Comparison of ENCODE assay signal across 23 mouse cellular contexts in the genomic region with DNA sequence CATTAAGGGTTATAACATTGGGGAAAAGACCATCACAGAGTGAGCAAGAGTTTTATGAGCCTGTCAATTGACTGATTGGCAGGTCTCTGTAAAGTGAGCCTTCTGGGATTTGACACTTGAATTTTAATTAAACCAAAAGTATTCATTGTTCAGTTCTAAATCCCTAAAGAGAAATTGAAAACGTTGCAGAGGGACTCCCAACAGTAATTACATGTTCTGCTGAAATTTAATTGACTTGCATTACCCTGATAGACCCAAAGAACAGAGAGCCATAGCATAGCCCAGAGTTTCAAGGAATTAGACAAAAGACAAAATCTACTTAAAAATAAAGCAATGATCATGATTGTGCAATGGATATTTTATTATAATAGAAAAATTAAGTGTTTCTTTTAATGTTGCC.
A peak's percentile ranks its signal among the peaks of the same experiment; 100 is the strongest.
DNase-seq lines count a peak whose midpoint lies in the region; ATAC-seq lines count a peak whose summit lies in the region.
"Had no signal": no experiment of that assay in that cellular context is flagged by ENCODE, and none has a peak within 500 bp of the region (broad histone marks: within the 10 kb centered on the region; RNA-seq: fewer than 3 reads in every experiment).

No protein-coding gene starts in this region.

- H3K4me2 ChIP-seq in hindbrain, embryonic 13.5 days: no peak overlapping the region
- H3K4me2 ChIP-seq in hindbrain, embryonic 16.5 days (ENCODE audit: low read length): no peak overlapping the region
- no peak overlapping the region for H3K4me2 ChIP-seq in midbrain, embryonic 12.5 days (replicated peaks)
- H3K4me2 ChIP-seq in midbrain, embryonic 13.5 days (replicated peaks): no peak overlapping the region
- H3K4me2 ChIP-seq in neural tube, embryonic 12.5 days (replicated peaks): no peak overlapping the region
- no peak overlapping the region for H3K4me2 ChIP-seq in neural tube, embryonic 15.5 days
- no peak overlapping the region for H3K4me2 ChIP-seq in neural tube, embryonic 14.5 days (ENCODE audit: low read depth, low read length)
- H3K4me2 ChIP-seq: embryonic facial prominence, embryonic 12.5 days; forebrain, embryonic 12.5 days; heart, embryonic 11.5 days had no signal

- no peak overlapping the region for H3K4me3 ChIP-seq in hindbrain, embryonic 13.5 days
- H3K4me3 ChIP-seq in hindbrain, embryonic 16.5 days (ENCODE audit: low read length): no peak overlapping the region
- no peak overlapping the region for H3K4me3 ChIP-seq in midbrain, embryonic 12.5 days
- no peak overlapping the region for H3K4me3 ChIP-seq in midbrain, embryonic 13.5 days (replicated peaks)
- H3K4me3 ChIP-seq in neural tube, embryonic 12.5 days: no peak overlapping the region
- no peak overlapping the region for H3K4me3 ChIP-seq in neural tube, embryonic 15.5 days (replicated peaks)
- H3K4me3 ChIP-seq in neural tube, embryonic 14.5 days (ENCODE audit: low read depth, low read length): no peak overlapping the region
- H3K4me3 ChIP-seq: embryonic facial prominence, embryonic 12.5 days; erythroblast, embryonic 14.5 days; forebrain, embryonic 12.5 days; gastrocnemius, adult 2 months had no signal

- H3K9ac ChIP-seq in hindbrain, embryonic 13.5 days: no peak overlapping the region
- H3K9ac ChIP-seq in hindbrain, embryonic 16.5 days (ENCODE audit: low read depth, low read length): no peak overlapping the region
- H3K9ac ChIP-seq in midbrain, embryonic 12.5 days (replicated peaks): no peak overlapping the region
- H3K9ac ChIP-seq in midbrain, embryonic 13.5 days (replicated peaks): no peak overlapping the region
- no peak overlapping the region for H3K9ac ChIP-seq in neural tube, embryonic 12.5 days
- H3K9ac ChIP-seq in neural tube, embryonic 15.5 days (replicated peaks): no peak overlapping the region
- H3K9ac ChIP-seq in neural tube, embryonic 14.5 days (replicated peaks; ENCODE audit: low read depth, low read length): no peak overlapping the region
- H3K9ac ChIP-seq: embryonic facial prominence, embryonic 12.5 days; forebrain, embryonic 12.5 days had no signal

- ATAC-seq in hindbrain, embryonic 13.5 days (ENCODE audit: low FRiP score): peak; percentile 54; the same call in 1 of the 2 replicates
- no peak for ATAC-seq in hindbrain, embryonic 16.5 days
- ATAC-seq in midbrain, embryonic 12.5 days (ENCODE audit: low FRiP score, low read depth): 0 out of 2 replicates have a peak, but pooled peaks have one; percentile 34
- no peak for ATAC-seq in midbrain, embryonic 13.5 days
- peak; percentile 53; the same call in 1 of the 2 replicates for ATAC-seq in neural tube, embryonic 12.5 days (ENCODE audit: low FRiP score, low read depth)
- ATAC-seq in neural tube, embryonic 15.5 days (ENCODE audit: low FRiP score): no peak
- ATAC-seq in neural tube, embryonic 14.5 days (ENCODE audit: low read depth): peak; percentile 82; the same call in 1 of the 2 replicates
- ATAC-seq: activated CD4-positive, CD25-positive, alpha-beta regulatory T cell, adult 4 months; CD4-positive, CD25-positive, alpha-beta regulatory T cell, adult 4 months; forebrain, embryonic 16.5 days had no signal

- no peak for DNase-seq in T-cell, adult 2 months (ENCODE audit: low spot score)
- DNase-seq: adrenal gland, adult 8-10 months; adrenal gland, postnatal 25 days; cerebellum, adult 18-20 months; cerebellum, adult 9-10 months; cerebellum, postnatal 14 days; gastrocnemius, adult 2 months; gastrocnemius, postnatal 14 days; heart, adult 11 months had no signal

- WGBS in hindbrain, embryonic 13.5 days: 19% methylated on average over 1 of the region's 1 CpGs
- WGBS in hindbrain, embryonic 16.5 days: 11% methylated on average over 1 of the region's 1 CpGs
- WGBS in midbrain, embryonic 12.5 days: 22% methylated on average over 1 of the region's 1 CpGs
- WGBS in midbrain, embryonic 13.5 days: 7% methylated on average over 1 of the region's 1 CpGs
- WGBS in neural tube, embryonic 12.5 days: 29% methylated on average over 1 of the region's 1 CpGs
- 7% methylated on average over 1 of the region's 1 CpGs for WGBS in neural tube, embryonic 15.5 days
- WGBS in neural tube, embryonic 14.5 days: 19% methylated on average over 1 of the region's 1 CpGs

- no peaks in the 10 kb centered on the region for H3K4me1 ChIP-seq in hindbrain, embryonic 13.5 days (replicated peaks)
- H3K4me1 ChIP-seq in hindbrain, embryonic 16.5 days (ENCODE audit: control insufficient read depth, insufficient read depth, low read depth, low read length): no peaks in the 10 kb centered on the region
- no peaks in the 10 kb centered on the region for H3K4me1 ChIP-seq in midbrain, embryonic 12.5 days
- H3K4me1 ChIP-seq in midbrain, embryonic 13.5 days (replicated peaks): no peaks in the 10 kb centered on the region
- H3K4me1 ChIP-seq in neural tube, embryonic 12.5 days: no peaks in the 10 kb centered on the region
- no peaks in the 10 kb centered on the region for H3K4me1 ChIP-seq in neural tube, embryonic 15.5 days
- H3K4me1 ChIP-seq in neural tube, embryonic 14.5 days (ENCODE audit: control insufficient read depth, insufficient read depth, low read length): no peaks in the 10 kb centered on the region
- H3K4me1 ChIP-seq: embryonic facial prominence, embryonic 12.5 days; forebrain, embryonic 12.5 days had no signal

- no peaks in the 10 kb centered on the region for H3K9me3 ChIP-seq in hindbrain, embryonic 13.5 days
- no peaks in the 10 kb centered on the region for H3K9me3 ChIP-seq in hindbrain, embryonic 16.5 days (ENCODE audit: control insufficient read depth, low read length)
- H3K9me3 ChIP-seq in midbrain, embryonic 12.5 days: no peaks in the 10 kb centered on the region
- H3K9me3 ChIP-seq in midbrain, embryonic 13.5 days: no peaks in the 10 kb centered on the region
- no peaks in the 10 kb centered on the region for H3K9me3 ChIP-seq in neural tube, embryonic 12.5 days
- no peaks in the 10 kb centered on the region for H3K9me3 ChIP-seq in neural tube, embryonic 15.5 days (replicated peaks)
- no peaks in the 10 kb centered on the region for H3K9me3 ChIP-seq in neural tube, embryonic 14.5 days (ENCODE audit: control insufficient read depth, low read length)
- H3K9me3 ChIP-seq: embryonic facial prominence, embryonic 12.5 days; forebrain, embryonic 12.5 days had no signal

- no peaks in the 10 kb centered on the region for H3K36me3 ChIP-seq in hindbrain, embryonic 13.5 days
- no peaks in the 10 kb centered on the region for H3K36me3 ChIP-seq in hindbrain, embryonic 16.5 days (ENCODE audit: control insufficient read depth, insufficient read depth, low read length)
- H3K36me3 ChIP-seq in midbrain, embryonic 12.5 days: no peaks in the 10 kb centered on the region
- H3K36me3 ChIP-seq in midbrain, embryonic 13.5 days: no peaks in the 10 kb centered on the region
- no peaks in the 10 kb centered on the region for H3K36me3 ChIP-seq in neural tube, embryonic 12.5 days
- no peaks in the 10 kb centered on the region for H3K36me3 ChIP-seq in neural tube, embryonic 15.5 days
- no peaks in the 10 kb centered on the region for H3K36me3 ChIP-seq in neural tube, embryonic 14.5 days (ENCODE audit: control insufficient read depth, insufficient read depth, low read length)
- H3K36me3 ChIP-seq: embryonic facial prominence, embryonic 12.5 days; forebrain, embryonic 12.5 days had no signal

- H3K27me3 ChIP-seq in hindbrain, embryonic 13.5 days: no peaks in the 10 kb centered on the region
- no peaks in the 10 kb centered on the region for H3K27me3 ChIP-seq in hindbrain, embryonic 16.5 days (replicated peaks; ENCODE audit: control insufficient read depth, insufficient read depth, low read length)
- no peaks in the 10 kb centered on the region for H3K27me3 ChIP-seq in midbrain, embryonic 12.5 days
- H3K27me3 ChIP-seq in midbrain, embryonic 13.5 days: no peaks in the 10 kb centered on the region
- H3K27me3 ChIP-seq in neural tube, embryonic 12.5 days (replicated peaks): no peaks in the 10 kb centered on the region
- no peaks in the 10 kb centered on the region for H3K27me3 ChIP-seq in neural tube, embryonic 15.5 days (replicated peaks)
- no peaks in the 10 kb centered on the region for H3K27me3 ChIP-seq in neural tube, embryonic 14.5 days (ENCODE audit: control insufficient read depth, insufficient read depth, low read length)
- H3K27me3 ChIP-seq: embryonic facial prominence, embryonic 12.5 days; forebrain, embryonic 12.5 days had no signal

- H3K27ac ChIP-seq in hindbrain, embryonic 13.5 days: no peak overlapping the region
- no peak overlapping the region for H3K27ac ChIP-seq in hindbrain, embryonic 16.5 days (ENCODE audit: low read depth, low read length)
- H3K27ac ChIP-seq in midbrain, embryonic 12.5 days (replicated peaks): no peak overlapping the region
- no peak overlapping the region for H3K27ac ChIP-seq in midbrain, embryonic 13.5 days
- H3K27ac ChIP-seq in neural tube, embryonic 12.5 days: no peak overlapping the region
- H3K27ac ChIP-seq in neural tube, embryonic 15.5 days (replicated peaks): no peak overlapping the region
- H3K27ac ChIP-seq in neural tube, embryonic 14.5 days (ENCODE audit: low read depth, low read length): no peak overlapping the region
- H3K27ac ChIP-seq: embryonic facial prominence, embryonic 12.5 days; forebrain, embryonic 12.5 days; gastrocnemius, adult 2 months had no signal

Comparison
In these comparisons a context has a peak if more than half of its experiments do, and no peak if none do; other contexts are left out.
1. ATAC-seq: peak in hindbrain, embryonic 13.5 days (single experiment), midbrain, embryonic 12.5 days (single experiment), neural tube, embryonic 12.5 days (single experiment) and neural tube, embryonic 14.5 days (single experiment); none in hindbrain, embryonic 16.5 days (single experiment), midbrain, embryonic 13.5 days (single experiment) and neural tube, embryonic 15.5 days (single experiment).